Mouse (Mus musculus) c-Kit-positive CD71-positive TER-119-positive erythroid progenitor cells, embryonic 14.5 days (primary cell): Measurements from ENCODE around the gene Khdc4.
"Not testable (repeated sequence)": the region's sequence is repeated elsewhere in the genome, so short reads cannot be mapped to it uniquely, and the experiment has no call there.

ENCODE experiments used
- DNase-seq: peaks from one replicate; pipeline ENCODE4 v3.0.0-alpha.2; 2013; ENCODE audit warnings: low spot score

Gene Khdc4

DNA sequence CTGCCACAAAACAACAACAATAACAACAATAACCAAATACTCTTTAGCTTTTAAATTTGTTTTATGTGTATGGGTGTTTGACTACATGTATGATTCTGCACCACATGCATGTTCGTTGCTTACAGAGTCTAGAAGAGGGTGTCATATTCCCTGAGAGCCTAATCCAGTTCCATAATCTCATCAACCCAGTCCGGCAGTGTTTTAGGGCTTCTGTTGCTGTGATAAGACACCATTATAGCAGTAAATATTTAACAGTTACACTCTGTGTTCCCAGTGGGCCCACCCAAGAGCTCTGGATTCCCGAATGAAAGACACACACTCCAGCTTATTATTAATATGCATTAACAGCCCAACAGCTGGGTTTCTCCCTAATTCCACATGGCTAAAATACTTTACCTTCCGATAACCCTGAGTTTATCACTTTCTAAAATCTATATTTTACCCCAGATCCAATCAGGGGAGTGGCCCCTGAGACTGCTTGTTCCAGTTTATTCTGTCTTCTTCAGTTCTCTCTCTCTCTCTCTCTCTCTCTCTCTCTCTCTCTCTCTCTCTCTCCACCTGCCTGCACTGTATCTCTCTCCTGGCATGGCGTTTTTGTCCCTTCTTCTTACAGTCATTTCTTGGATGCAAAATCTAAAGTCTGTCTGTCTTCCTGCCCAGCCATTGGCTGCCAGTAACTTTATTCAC, 27.0 kb upstream of the Khdc4 start:
- no peak for DNase-seq

DNA sequence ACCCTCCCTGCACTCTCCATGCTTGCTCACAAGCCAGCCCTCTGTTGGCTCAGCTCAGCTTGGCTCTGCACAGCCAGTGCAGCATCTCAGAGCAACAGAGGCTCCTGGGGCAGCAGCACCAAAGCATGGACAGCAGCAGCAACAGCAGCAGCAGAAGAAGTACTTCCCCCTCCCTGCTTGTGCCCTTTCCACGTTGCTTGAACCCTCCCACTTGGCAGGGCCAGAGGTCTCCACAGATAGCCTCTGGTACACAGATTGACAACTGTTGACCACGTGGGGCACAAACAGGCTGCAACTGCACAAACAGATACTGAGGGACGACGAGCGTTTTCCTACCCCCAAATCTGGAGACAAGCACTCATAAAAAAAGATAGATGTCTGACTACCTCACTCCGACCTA, 25.8 kb upstream of the Khdc4 start:
- DNase-seq, result no peak

DNA sequence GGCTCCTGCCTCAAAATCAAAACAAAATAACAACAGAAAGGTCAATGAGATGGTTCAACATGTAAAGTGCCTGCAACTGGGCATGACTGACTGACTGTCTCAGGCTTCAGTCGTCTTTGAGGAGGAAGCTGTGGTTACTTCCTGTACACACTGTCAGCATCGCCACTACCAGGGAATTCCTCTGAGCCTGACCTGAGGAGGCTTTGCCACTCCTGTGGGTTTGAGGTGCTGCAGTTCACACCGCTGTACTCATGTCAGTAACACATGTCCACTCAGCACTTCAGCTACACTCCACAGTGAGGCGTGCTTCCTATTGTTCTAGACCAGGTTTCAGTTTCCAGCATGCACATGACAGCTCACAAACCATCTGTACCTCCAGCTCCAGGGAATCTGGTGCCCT, 21.5 kb upstream of the Khdc4 start:
- no peak for DNase-seq

DNA sequence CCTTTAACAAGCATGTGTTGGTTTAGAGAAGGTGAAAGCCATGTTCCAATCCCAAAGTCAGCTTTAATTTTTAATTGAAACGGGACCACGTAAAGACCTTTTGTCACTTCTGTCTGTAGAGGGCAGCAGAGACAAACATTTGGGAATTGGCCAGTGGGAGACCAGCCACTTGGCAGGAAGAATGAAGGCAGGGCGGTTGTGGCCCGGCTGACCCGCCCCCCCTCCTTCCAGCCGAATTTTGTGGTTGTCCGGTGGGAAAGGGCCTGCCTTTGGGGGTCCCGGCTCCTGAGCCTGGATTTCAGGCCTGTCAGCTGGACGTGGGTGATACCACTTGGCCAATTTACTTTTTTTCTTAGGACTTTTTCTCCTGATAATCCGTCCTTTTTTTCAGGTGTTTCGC, 8.2 kb upstream of the Khdc4 start:
- peak; percentile 82 for DNase-seq

DNA sequence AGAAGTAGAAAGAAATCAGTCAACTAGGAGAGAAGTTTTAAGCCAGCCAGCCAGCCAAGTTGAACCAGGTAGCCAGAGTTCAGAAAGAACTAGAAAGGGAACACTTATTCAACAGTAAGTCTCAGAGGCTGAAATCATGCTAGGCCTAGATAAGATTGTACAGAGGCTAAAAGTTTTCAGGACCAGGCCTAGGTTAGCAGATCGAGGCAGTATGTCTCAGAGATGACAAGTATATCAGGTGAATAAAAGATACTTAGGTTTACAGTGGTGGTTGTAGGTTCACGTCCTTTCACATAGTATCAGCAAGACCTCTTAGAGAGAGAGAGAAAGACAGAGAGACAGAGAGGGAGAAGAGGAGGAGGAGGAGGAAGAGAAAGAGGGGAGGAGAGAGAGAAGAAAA, 1.8 kb upstream of the Khdc4 start:
- DNase-seq, result no peak

DNA sequence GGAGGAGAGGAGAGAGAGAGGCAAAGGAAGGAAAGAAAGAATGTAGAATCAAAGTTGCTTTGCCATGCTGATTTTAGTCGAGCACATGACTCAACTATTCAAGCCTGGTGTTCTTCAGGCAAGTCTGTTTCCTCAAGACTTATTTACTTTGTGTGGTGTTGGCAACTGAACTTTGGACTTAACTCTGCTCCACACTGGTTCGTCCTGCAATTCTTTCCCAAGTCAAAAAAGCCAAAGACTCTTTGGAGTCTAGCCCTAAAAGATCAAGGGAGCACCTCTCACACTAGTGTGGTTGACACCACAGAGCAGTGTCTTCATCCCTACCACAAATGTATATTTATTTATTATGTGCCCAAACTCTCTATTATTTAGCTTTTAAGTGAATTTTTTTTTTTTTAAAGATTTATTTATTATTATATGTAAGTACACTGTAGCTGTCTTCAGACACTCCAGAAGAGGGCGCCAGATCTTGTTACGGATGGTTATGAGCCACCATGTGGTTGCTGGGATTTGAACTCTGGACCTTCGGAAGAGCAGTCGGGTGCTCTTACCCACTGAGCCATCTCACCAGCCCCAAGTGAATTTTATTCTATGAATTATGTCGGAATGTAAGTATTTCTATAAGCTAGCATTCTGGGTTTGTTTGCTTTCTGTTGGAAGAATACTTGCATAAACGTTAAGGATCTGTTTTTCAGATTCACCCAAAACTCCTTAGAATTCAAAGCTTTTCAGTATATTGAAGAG, 1.2 kb upstream of the Khdc4 start:
- DNase-seq, result no peak

DNA sequence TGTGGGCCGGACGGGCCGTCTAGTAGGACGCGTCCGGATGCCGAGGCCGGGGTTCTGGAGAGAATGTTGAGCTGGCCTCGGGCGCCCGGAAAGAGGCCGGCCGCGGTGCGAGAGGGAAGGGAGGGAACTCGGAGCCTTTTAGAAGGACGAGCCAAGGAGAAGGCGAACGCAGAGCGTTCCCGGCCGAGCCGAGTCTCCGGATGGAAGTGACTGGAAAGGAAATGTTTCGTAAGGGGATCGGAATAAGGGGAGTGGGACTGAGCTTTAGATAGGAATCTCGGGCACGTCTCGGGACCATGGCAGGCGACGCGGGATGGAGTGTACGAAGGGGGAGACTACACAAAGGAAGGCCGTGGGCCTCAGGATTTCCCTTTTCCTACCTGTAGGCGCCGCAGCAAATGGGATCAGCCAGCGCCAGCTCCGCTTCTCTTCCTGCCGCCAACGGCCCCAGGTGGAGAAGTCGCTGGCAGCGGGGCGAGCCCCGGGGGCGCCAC, 402 bp downstream of the Khdc4 start:
- peak; percentile 46 for DNase-seq

DNA sequence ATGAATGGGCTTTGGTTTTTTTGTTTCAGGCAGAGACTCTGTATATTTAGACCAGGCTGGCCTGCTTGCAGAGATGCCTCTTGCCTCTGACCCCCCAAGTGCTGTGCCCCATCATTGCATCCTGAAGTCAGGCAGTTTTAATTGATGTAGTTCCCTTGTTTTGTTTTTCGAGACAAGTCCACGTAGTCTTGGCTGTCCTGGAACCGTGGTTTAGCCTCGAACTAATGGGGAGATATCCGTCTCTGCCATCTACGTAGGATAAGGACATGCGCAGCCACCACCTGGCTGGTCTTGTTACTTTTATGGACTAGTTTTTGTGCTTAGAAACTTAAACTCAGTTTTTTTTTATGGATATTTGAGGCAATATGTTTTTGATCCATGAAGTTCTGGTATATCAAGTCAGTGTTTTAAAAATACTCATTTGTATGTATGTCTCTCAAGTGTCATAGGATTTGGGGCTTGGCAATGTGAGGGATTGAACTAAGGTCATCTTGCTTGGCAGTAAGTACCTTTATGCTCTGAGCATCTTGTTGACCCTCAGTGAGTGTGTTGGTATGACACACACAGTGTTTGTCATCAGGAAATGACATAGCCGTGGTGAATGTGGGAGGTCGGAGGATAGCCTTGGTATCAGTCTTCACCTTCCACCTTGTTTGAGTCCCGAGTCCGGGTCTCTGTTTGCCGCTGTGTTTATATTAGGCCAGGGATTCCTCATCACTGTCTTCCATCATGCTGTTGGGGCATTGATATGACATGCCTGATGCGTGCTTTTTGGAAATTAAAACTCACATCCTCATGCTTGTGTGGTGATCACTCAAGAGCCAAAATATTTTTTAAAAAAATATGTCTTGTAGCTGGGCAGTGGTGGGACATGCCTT, 1.4 kb downstream of the Khdc4 start:
- DNase-seq, result peak; percentile 36

DNA sequence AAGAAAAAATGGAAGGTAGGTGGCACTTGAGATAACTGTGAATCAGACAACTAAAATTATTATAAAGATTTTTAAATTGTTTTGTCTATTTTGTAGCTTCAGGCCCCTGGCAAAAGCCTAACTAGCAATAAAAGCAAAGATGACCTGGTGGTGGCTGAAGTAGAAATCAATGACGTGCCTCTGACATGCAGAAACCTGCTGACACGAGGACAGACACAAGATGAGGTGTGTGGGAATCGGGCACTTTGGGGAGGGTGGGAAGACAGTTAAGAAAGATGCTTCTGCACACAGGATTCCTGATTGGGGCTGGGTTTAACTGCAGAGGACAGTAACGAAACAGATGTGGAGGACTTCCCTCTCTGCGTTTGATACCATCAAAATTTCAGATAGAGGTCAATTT, 3.5 kb downstream of the Khdc4 start:
- DNase-seq, result no peak

DNA sequence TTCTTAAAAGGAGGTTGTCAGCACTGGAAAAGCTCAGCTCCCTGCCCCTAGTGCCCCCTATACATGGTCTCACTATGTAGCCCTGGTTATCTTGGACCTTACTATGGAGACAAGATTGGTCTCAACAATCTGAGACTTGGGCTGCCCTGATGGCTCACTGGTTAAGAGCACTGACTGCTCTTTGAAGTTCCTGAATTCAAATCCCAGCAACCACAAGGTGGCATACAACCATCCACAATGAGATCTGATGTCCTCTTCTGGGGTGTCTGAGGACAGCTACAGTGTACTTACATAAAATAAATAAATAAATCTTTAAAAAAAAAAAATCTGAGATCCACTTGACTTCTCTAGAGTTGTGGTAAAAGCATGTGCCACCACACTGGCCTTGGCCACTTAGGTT, 9.9 kb downstream of the Khdc4 start:
- DNase-seq, result no peak

DNA sequence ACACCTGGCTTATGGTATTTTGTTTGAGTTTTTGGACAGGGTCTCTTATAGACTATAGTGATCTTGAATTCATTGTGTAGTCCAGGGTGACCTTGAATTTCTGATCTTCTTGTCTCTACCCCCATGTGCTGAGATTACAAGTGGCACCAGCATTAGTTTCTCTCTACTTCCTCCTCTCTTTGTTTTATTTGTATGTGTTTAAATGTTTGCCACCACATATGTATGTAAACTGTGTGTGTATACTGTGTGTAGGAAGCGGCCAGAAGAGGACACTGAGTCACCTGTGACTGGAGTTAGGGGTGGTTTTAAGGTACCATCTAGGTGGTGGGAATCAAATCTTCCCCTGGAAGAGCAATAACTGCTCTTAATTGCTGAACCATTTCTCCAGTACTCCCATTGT, 12.4 kb downstream of the Khdc4 start:
- no peak for DNase-seq

DNA sequence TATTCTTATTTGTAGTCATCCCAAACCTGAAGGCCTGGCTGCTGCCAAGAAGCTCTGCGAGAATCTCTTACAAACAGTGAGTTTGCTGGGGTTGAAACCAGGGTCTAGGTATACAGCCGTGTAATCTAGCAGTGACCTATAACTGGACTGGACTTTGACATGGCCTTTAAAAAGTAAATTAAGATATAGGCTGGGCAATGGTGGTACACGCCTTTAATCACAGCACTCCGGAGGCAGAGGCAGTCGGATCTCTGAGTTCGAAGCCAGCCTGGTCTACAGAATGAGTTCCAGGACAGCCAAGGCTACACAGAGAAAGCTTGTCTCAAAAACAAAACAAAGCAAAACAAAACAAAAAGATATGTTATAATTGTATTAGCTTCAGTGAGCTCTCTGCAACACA, 13.2 kb downstream of the Khdc4 start:
- DNase-seq, result no peak

DNA sequence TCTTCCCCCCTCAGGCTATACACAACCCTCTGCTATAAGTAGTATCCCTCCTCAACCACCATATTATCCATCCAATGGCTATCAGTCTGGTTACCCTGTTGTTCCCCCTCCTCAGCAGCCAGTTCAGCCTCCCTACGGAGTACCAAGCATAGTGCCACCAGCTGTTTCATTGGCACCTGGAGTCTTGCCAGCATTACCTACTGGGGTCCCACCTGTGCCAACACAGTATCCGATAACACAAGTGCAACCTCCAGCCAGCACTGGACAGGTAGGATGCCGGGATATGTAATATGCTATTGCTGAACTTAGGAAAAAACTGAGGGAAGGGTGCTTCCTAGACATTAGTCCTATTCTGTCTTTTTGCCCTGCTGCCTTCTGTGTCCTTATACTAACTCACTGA, 14.6 kb downstream of the Khdc4 start:
- DNase-seq, result no peak

DNA sequence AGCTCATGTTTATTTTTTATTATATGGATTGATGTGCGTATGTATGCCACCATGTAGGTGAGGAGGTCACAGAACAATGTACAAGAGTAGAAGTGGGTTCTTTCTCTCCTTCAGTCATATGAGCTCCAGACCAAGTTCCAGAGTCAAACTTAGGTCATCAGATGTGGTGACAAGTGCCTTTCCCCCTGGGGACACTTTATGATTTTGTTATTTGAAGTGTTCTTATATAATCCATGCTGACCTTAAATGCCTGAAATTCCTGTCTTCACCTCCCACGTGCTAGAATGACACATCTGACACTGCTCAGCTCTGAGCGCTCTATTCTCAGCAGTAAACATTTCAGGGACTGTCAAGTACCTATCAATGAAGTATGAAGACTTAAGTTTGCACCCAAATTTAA, 15.6 kb downstream of the Khdc4 start:
- no peak for DNase-seq

DNA sequence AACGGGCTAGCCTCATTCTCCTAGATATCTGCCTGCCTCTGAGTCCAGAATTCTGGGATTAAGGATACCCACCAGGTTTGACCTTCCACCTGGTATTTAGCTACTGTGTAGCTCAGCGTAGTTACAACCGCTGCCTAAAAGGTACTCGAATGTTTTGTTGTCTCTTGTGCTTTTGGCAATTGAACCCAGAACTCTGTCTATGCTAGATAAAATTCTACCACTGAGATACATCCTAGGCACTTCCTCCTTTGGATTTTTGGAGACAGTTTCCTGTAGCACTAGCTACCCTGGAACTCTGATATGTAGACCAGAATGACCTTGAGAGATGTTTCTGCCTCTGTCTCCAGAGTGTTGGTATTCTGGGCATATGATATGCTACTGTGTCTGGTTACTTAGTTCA, 28.1 kb downstream of the Khdc4 start:
- no peak for DNase-seq

DNA sequence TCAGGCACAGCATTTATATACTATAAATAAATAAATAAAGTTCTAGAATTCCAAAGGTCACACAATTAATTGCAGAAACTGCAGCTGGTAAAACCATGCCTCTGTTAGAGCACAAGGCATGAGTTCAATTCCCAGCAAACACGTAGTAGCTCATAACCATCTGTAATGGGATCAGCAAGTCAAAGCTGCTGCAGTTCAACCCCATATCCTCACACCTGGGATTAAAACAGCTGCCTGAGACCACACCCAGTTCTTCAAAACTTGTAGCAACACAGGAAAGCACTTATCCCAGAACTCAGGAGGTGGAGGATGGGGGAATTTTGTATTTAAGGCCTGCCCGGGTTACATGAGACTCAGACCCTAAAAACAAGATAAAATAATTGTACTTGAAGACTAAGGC, 29.1 kb downstream of the Khdc4 start:
- no peak for DNase-seq

DNA sequence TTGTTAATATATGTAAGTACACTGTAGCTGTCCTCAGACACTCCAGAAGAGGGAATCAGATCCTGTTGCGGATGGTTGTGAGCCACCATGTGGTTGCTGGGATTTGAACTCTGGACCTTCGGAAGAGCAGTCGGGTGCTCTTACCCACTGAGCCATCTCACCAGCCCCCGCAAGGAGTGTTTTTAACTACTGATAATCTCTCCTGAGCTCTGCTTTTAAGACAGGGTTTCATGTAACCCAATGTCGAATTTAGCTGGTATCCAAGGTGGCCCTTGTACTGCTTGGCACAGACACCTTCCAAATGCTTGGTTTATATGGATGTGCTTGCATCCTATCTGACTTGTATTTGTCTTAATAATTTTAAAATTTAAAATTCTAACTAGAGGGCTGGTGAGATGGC, 30.1 kb downstream of the Khdc4 start:
- DNase-seq, result not testable (repeated sequence)

DNA sequence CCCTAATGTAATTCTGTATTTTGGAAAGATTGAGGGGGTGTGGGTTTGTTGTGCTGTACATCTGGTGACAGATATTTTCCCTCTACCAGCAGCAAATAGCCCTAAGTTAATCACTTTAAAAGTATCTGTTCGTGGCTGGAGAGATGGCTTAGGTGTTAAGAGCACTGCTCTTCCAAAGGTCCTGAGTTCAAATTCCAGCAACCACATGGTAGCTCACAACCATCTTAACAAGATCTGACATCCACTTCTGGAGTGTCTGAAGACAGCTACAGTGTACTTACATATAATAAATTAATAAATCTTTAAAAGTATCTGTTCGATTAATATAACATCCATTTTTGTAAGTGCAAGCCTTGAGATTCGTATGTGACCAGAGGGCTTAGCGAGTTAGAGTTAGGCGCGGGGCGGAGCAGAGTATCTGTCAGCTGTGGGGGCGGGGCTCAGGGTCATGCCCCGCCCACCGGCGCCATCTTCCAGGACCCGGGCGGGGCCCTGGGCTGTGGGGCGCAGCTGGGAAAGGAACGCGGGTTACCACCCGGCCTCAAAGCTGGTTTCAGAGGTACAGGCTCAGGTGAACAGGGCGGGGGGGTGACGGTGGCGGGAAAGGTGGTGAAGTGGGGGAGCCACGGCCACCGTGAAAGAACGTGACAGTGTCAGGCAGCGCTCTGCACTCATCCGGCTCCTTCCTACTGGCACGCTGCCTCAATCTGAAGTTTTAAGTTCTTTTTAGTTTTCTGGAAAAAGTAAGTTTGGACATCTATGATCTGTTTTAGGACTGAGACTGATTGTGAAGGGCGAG, 31.0 kb downstream of the Khdc4 start, which contains the start of gene Rit1:
Gene Rit1 (plus strand): TSS at position 440 of the 799 bp plus-strand sequence.
- peak; percentile 89 for DNase-seq

DNA sequence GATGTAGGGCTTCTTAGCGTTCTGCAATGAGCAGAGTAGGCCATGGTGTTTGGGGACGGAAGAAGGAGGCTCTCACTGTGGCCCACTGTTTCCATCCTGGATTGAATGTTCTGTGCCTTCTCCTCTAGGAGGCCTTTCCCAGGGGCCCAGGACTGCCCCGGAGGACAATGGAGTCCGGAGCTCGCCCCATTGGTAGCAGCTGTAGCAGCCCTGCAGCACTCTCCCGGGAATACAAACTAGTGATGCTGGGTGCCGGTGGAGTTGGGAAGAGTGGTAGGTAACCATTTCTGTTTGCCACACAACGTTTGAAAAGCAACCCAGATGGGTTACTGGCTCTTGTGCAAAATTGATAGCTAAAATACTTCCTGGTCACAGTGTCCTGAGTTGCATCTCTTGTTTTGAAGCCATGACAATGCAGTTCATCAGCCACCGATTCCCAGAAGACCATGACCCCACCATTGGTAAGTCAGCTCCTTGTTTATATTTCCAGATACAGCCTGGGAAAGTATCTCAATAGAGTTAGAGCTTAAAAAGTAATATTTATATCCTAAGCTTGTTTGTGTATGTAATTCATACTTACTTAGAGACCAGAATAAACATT, 31.7 kb downstream of the Khdc4 start:
- DNase-seq, result peak; percentile 35

DNA sequence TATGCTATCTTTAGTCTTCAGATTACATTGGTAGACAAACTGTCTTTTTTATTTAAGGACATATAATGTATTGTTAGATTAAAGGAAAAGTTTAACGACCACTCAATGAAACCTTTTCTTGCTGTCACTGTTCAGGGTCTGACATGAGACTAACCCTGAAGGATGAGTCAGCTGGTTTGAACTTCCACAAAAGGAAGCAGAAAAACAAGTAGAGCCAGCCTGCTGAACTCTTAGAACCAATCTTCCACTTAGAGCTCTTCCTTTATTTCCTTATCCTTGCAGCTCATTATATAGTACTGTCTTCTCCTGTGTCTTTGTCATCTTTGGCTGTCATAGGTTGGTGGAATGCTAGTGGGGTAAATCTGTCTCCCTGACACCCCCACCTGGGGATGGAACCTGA, 32.2 kb downstream of the Khdc4 start:
- DNase-seq, result peak; percentile 46

DNA sequence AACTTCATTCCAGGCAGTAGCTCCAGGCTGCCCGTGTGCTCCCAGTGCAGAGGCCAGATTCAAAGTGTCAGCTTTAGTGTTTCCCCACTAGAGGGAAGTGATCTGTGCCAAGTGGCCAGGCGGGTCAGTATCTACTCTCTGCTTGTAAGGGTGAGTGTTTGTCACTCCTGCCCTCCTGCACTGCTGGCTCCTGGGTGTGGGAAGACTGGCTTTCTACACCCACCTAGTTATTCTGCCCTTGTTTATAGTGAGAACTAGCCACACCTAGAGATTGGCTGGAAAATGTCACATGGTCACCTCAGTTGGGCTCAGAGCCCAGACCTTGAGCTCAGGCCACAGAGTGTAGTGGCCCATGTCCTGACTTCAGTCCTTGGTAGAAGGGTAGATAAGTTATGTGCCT, 33.5 kb downstream of the Khdc4 start:
- no peak for DNase-seq
